Mouse (Mus musculus): ENCODE measurements at regions not wholly inside any gene's neighbourhood (a gene's known extent, or its start where the extent isn't known, plus 50 kb on each side); places are given as distances from the start of the nearest gene placed in this dataset.
A peak's percentile ranks its signal among the peaks of the same experiment; 100 is the strongest.

DNA sequence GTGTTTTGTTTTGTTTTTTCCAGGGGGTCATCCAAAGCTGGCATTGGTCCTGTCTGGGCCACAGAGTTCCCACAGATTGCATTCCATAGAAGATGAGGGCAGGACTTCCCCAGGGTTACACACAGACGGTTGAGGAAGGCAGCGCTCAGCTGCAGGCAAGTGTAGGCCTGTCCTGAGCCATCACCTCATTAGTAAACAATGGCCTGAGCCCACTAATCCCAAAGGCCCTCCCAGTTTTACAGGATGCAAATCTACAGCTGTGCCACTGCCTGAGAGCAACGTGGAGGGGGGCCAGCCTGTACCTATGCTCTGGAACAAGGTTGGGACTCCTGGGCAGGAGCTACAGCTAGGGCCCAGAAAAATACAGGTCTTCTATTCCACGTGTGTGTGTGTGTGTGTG lies 55.7 kb upstream of the Tle3 start:
- no peaks in the 10 kb centered on the region for H3K9me3 ChIP-seq (ENCODE audit: control insufficient read depth, low read depth, low read length)
- peak overlapping the region; percentile 71; the same call in 1 of the 2 replicates for H3K27ac ChIP-seq (ENCODE audit: low read length)
- 30% methylated on average over 4 of the region's 4 CpGs for WGBS
- no peak overlapping the region for H3K4me2 ChIP-seq (replicated peaks; ENCODE audit: low read depth, low read length)
- ATAC-seq (ENCODE audit: insufficient number of reproducible peaks, insufficient read depth, low FRiP score, low read depth), result peak; percentile 28; the same call in 1 of the 2 replicates
- H3K4me3 ChIP-seq (ENCODE audit: low read depth, low read length), result no peak overlapping the region
- no peaks in the 10 kb centered on the region for H3K27me3 ChIP-seq (ENCODE audit: control insufficient read depth, insufficient read depth, low read length)
- H3K4me1 ChIP-seq (ENCODE audit: control insufficient read depth, insufficient read depth, low read length), result peaks cover 27% of the 10 kb centered on the region
- H3K9ac ChIP-seq (replicated peaks; ENCODE audit: low read depth, low read length), result no peak overlapping the region
- no peaks in the 10 kb centered on the region for H3K36me3 ChIP-seq (ENCODE audit: control insufficient read depth, insufficient read depth, low read length)

DNA sequence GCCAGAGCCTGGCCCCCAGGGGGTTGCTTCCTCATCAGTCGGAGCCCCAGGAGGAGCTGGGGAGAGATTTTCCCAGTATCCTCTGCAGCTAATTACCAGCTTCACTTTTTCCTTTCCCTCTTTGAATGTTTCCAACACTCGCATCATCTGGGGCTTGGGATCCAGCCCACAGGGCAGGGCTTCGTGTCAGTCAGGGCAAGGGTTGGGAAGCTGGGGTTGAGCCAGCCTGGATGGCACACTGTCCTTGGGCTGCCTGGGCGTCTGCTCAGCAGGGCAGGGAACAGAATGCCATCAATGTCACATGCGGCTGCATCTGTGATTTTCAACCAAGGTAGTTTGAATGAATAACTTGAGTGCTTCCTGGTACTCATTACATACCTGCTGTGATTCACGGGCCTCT lies 52.4 kb upstream of the Tle3 start:
- H3K4me3 ChIP-seq (ENCODE audit: low read depth, low read length), result no peak overlapping the region
- no peak for ATAC-seq (ENCODE audit: insufficient number of reproducible peaks, insufficient read depth, low FRiP score, low read depth)
- H3K36me3 ChIP-seq (ENCODE audit: control insufficient read depth, insufficient read depth, low read length), result no peaks in the 10 kb centered on the region
- no peak overlapping the region for H3K4me2 ChIP-seq (replicated peaks; ENCODE audit: low read depth, low read length)
- no peaks in the 10 kb centered on the region for H3K27me3 ChIP-seq (ENCODE audit: control insufficient read depth, insufficient read depth, low read length)
- WGBS, result 78% methylated on average over 6 of the region's 6 CpGs
- no peak overlapping the region for H3K27ac ChIP-seq (ENCODE audit: low read length)
- H3K9me3 ChIP-seq (ENCODE audit: control insufficient read depth, low read depth, low read length), result no peaks in the 10 kb centered on the region
- peaks cover 22% of the 10 kb centered on the region for H3K4me1 ChIP-seq (ENCODE audit: control insufficient read depth, insufficient read depth, low read length)
- no peak overlapping the region for H3K9ac ChIP-seq (replicated peaks; ENCODE audit: low read depth, low read length)

DNA sequence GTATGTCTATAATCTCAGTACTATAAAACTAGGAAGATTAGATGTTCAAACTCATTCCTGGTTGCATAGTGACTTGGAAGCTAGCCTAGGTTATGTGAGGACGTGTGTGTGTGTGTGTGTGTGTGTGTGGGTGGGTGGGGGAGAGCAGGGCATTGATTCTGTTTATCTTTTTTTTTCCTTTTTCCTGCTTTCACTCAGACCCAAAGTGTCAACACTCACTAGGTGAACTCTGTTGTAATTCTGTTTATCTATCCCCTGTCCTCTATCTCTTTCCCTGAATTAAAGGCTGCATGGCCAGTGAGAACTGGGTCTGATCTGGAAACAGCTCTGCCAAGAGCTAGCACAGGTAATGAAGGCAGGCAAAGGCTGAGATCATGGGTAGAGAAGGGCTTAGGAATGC lies 50.9 kb upstream of the Tle3 start:
- Histone ChIP-seq H3K4me3 (ENCODE audit: low read depth, low read length) (no peak overlapping the region), H3K9me3 (ENCODE audit: control insufficient read depth, low read depth, low read length) (no peaks in the 10 kb centered on the region), H3K4me2 (replicated peaks; ENCODE audit: low read depth, low read length) (no peak overlapping the region), H3K27me3 (ENCODE audit: control insufficient read depth, insufficient read depth, low read length) (no peaks in the 10 kb centered on the region), H3K36me3 (ENCODE audit: control insufficient read depth, insufficient read depth, low read length) (no peaks in the 10 kb centered on the region), H3K27ac (ENCODE audit: low read length) (no peak overlapping the region), H3K9ac (replicated peaks; ENCODE audit: low read depth, low read length) (no peak overlapping the region), H3K4me1 (ENCODE audit: control insufficient read depth, insufficient read depth, low read length) (peaks cover 15% of the 10 kb centered on the region)
- ATAC-seq (ENCODE audit: insufficient number of reproducible peaks, insufficient read depth, low FRiP score, low read depth), result no peak
- 71% methylated on average over 1 of the region's 1 CpGs for WGBS

DNA sequence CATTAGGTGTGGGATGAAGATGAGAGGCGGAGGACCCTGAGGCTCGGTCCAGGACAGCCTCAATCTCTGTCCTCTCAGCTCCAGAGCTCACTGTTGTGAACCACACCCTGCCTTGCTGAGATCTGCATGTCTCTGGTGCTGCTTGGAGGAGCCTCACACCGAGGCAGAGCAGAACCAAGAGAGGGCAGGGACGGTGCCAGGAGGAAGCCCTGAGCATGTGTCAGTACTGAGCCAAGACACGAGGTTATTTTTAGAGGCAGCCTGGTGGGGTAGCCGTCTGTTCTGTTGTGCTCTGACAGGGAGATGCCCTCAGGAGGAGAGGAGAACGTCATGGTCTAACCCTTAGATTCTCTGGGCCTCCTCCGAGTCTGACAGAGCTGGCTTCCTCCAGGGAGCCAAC lies 50.3 kb upstream of the Tle3 start:
- ATAC-seq (ENCODE audit: insufficient number of reproducible peaks, insufficient read depth, low FRiP score, low read depth), result no peak
- no peak overlapping the region for H3K9ac ChIP-seq (replicated peaks; ENCODE audit: low read depth, low read length)
- H3K27ac ChIP-seq (ENCODE audit: low read length), result no peak overlapping the region
- no peaks in the 10 kb centered on the region for H3K36me3 ChIP-seq (ENCODE audit: control insufficient read depth, insufficient read depth, low read length)
- H3K27me3 ChIP-seq (ENCODE audit: control insufficient read depth, insufficient read depth, low read length), result no peaks in the 10 kb centered on the region
- 56% methylated on average over 8 of the region's 8 CpGs for WGBS
- H3K4me2 ChIP-seq (replicated peaks; ENCODE audit: low read depth, low read length), result no peak overlapping the region
- H3K4me3 ChIP-seq (ENCODE audit: low read depth, low read length), result no peak overlapping the region
- H3K4me1 ChIP-seq (ENCODE audit: control insufficient read depth, insufficient read depth, low read length), result peaks cover 11% of the 10 kb centered on the region
- H3K9me3 ChIP-seq (ENCODE audit: control insufficient read depth, low read depth, low read length), result no peaks in the 10 kb centered on the region

DNA sequence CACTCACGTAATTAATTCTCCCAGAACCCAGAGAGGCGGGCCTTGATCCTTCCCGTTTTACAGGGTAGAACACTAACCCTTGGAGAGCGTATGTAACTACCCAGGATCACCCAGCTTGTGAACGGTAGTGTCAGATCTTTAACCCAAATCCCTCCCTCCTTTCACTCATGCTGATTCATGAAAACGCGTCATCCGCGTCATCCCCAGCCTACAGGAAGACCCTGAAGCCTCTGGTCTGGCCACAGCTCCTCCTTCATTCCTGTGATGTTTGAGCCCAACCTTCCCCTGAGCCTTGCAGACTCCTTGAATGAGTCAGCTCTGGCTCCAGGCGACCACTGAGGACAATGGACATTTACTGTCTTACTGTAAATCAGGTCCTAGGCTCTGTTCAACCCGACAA lies 49.8 kb upstream of the Tle3 start:
- 62% methylated on average over 11 of the region's 11 CpGs for WGBS
- Histone ChIP-seq H3K4me1 (ENCODE audit: control insufficient read depth, insufficient read depth, low read length) (peaks cover 10% of the 10 kb centered on the region), H3K9me3 (ENCODE audit: control insufficient read depth, low read depth, low read length) (no peaks in the 10 kb centered on the region), H3K4me2 (replicated peaks; ENCODE audit: low read depth, low read length) (no peak overlapping the region), H3K4me3 (ENCODE audit: low read depth, low read length) (no peak overlapping the region), H3K36me3 (ENCODE audit: control insufficient read depth, insufficient read depth, low read length) (no peaks in the 10 kb centered on the region), H3K27ac (ENCODE audit: low read length) (no peak overlapping the region), H3K27me3 (ENCODE audit: control insufficient read depth, insufficient read depth, low read length) (no peaks in the 10 kb centered on the region), H3K9ac (replicated peaks; ENCODE audit: low read depth, low read length) (no peak overlapping the region)
- no peak for ATAC-seq (ENCODE audit: insufficient number of reproducible peaks, insufficient read depth, low FRiP score, low read depth)
